Mouse (Mus musculus) CD4-positive, CD25-positive, alpha-beta regulatory T cell, adult 2 months (primary cell): ENCODE data around the gene Iqgap3.
A peak's percentile ranks its signal among the peaks of the same experiment; 100 is the strongest.

Experiments used
- DNase-seq: peaks from one replicate; pipeline ENCODE4 v3.0.0-alpha.2; 2012; ENCODE audit warnings: low read depth, low spot score

Gene Iqgap3

DNA sequence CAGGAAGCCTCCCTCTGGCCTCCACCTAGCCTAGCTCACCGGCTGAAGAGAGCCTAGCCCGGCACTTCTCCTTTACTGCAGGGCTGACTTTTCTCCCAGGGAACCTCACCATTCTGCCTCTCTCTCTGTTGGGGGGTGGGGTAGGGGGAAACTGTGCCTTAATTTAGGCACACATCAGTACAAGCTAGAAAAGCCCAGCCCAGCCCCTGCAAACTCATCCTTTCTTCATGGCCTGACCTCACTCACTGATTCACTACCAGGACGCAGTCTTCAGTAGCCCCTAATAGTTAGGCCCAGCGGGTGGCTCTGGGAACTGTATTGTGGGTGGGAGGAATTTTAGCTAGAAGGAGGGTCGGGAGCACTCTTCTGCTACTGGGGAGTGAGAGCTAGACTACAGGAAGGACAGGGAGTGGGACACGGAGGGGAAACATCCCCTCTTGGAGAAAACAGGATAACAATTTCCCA is 67.8 kb downstream of the Iqgap3 start:
- DNase-seq = no peak

GRCm38 (mm10) chr3:88150061-88150998 is 68.6 kb downstream of the Iqgap3 start:
- peak; percentile 45 for DNase-seq

- peak; percentile 50 for DNase-seq
Measured at GRCm38 (mm10) chr3:88150999-88151364, 69.2 kb downstream of the Iqgap3 start.

- peak; percentile 39 for DNase-seq
Measured at GRCm38 (mm10) chr3:88152056-88152455, 70.3 kb downstream of the Iqgap3 start.

GRCm38 (mm10) chr3:88153290-88154011 is 71.7 kb downstream of the Iqgap3 start:
- no peak for DNase-seq

GRCm38 (mm10) chr3:88154236-88154635 is 72.5 kb downstream of the Iqgap3 start:
- DNase-seq = no peak

DNA sequence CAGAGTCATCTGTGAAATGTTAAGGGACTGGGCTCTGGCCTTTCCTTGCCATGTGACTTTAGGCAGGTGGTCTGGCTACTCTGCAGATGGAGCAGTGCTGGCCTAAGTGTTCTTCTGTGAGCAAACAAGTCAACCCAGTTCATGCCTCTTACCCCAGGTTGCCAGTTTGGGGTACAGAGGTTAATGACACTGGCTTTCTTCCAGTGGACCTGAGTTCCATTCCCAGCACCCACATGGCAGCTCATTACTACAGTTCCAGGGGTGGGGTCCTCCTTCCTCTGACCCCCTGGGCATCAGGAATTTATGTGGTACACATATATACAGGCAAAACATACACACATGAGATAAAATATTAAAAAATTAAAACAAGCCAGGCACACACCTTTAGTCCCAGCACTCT is 75.0 kb downstream of the Iqgap3 start:
- no peak for DNase-seq

DNA sequence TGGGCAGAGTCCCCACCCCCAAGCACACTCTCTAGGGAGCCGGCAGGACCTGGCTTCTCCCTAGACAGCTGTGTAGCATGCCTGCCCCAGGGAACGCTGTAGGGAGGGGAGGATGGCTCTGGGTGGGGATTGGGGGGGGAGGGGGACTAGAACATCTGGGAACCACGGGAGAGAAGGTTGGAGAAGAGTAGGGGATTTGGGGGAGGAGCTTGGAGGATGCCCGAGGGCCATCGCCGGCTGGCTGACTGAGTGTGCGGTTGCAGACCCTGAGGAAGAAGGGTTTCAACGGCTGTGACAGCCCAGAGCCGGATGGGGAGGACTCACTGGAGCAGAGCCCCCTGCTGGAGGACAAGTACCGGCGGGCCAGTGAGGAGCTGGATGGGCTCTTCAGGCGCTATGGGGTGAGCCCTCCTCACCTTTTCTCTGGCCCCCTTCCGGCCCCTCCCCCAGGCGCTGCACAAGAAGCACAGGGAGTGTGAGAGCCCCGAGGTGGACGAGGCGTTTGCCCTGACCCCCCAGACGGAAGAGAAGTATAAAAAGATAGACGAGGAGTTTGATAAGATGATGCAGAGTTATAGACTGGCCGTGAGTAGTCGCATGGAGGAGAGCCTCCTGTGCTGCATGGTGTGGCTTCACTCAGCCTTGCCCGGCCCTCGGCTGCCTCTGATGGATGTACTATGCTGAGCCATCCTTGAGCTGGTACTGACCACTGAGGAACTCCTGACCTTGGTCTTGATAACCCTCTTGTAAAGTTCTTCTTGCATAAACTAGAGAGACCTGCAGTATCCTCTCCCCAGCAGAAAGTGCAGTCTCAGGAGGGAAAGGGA is 76.2 kb downstream of the Iqgap3 start:
- peak; percentile 69 for DNase-seq

- no peak for DNase-seq
Measured at GRCm38 (mm10) chr3:88158991-88159390, 77.2 kb downstream of the Iqgap3 start.

- no peak for DNase-seq
Measured at GRCm38 (mm10) chr3:88160856-88161255, 79.1 kb downstream of the Iqgap3 start.

GRCm38 (mm10) chr3:88162259-88162658 is 80.5 kb downstream of the Iqgap3 start:
- DNase-seq = no peak

- DNase-seq = no peak
Measured at GRCm38 (mm10) chr3:88162811-88163210, 81.0 kb downstream of the Iqgap3 start.

DNA sequence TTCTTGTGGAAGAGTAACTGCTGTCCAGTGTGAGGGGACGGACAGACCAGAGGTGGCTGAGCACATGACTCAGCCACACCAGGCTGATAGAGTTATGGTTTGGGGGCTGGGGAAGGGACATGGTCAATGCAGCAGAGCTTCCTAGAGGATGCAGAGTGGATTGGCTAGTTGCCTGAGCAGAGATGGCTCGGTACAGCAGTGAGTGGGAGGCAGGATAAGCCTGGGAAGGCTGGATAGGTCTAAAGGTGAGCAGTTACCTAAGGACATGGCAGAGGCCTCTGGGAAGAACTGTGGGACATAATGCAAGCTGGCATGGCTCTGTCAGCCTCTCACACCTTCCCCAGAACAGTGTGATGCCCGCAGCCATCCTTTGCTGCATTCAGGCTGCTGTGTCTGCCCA is 82.1 kb downstream of the Iqgap3 start:
- no peak for DNase-seq

DNA sequence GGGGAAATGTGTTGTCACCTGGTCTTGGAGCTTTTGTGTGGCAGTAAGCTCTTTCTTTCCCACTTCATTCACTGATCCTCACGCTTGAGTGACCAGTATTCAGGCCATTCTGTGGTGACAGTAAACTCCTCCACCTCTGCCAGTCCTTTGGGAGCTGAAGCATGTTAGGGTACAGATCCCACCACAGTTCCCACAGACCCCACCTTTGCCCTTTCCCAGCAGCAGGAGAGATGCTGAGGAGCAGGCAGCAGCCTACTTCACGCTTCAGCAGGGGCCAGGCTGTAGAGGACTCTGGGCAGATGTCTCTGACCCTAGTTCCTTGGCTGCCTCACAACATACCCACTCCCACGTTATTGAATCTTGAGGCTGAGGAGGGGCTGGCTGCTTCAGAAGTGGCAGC is 82.5 kb downstream of the Iqgap3 start:
- DNase-seq = no peak

DNA sequence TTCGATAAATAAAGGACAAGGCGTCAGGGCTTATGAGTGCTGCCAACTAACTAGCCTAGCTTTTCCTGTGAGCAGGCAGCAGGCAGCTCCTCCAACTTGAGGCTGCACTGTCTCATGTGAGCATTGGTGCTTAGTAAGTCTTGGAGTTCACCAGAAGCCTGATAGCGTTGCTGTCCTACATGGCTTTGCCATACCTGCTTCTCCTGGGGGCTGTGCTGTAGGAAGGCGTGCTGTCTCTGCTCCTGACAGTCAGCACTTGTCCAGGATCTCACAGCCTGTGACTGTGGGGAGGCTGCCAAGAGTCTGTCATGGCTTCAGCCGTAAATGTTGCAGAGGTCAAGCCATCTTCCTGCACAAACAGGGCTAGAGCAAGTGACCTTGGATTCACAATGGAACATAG is 84.3 kb downstream of the Iqgap3 start:
- DNase-seq = no peak

GRCm38 (mm10) chr3:88170361-88170760 is 88.6 kb downstream of the Iqgap3 start:
- DNase-seq = no peak
